Mouse (Mus musculus) layer of hippocampus, postnatal 36 days (tissue): Measurements from ENCODE around the gene Zfp324. TPM values are rescaled to one million over a fixed set of nuclear protein-coding genes. Genes with fewer than 3 reads are reported as not detected.
"Not testable (repeated sequence)": the region's sequence is repeated elsewhere in the genome, so short reads cannot be mapped to it uniquely, and the experiment has no call there.

Experiments
- DNase-seq, 2 experiments: peaks; one replicate each; pipeline ENCODE4 v3.0.0; 2022
- total RNA-seq, 2 experiments: library from RNA; stranded (reverse); gene quantifications; 2 replicates each; pipeline ENCODE4 v1.2.3; 2021

The Zfp324 gene
- total RNA-seq = 10 to 100 TPM; 11.6 to 13.1 TPM

DNA sequence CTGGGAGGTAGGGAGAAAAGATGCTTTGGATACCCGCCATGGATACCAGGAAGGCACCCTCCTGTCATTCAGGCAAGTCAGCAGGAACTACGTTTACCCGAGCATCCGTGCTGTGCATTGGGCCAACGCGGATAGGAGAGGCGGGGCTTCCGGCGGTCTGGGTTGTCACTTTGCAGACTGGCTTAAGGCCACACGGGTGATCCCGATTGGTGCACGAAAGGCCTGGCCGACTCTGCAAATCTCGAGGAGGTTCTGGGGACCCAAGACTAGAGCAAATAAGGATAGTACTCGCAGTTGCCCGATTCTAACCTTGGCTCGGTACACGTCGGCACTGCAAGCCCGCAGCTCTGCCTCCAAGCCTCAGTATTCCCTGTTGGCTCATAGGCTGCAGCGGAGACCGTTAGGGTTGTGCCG is at the start of gene Zfp324:
Gene Zfp324, plus strand, starts transcription at position 161 of the 414 bp plus-strand sequence.
- DNase-seq = peak; percentile 89 to 90

DNA sequence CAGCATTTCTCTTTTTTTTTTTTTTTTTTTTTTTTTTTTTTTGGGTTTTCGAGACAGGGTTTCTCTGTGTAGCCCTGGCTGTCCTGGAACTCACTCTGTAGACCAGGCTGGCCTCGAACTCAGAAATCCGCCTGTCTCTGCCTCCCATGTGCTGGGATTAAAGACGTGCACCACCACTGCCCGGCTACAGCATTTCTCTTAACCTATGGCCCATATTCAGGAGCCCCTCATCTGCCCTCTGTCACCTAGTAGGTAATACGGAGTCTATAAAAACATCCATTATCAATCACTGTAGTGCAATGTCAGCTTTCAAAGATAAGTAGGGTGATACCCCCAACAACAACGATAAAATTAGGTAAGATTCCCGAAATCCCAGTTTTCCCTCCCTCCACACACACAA is 45.1 kb upstream of the Zfp324 start:
- not testable (repeated sequence) for DNase-seq

DNA sequence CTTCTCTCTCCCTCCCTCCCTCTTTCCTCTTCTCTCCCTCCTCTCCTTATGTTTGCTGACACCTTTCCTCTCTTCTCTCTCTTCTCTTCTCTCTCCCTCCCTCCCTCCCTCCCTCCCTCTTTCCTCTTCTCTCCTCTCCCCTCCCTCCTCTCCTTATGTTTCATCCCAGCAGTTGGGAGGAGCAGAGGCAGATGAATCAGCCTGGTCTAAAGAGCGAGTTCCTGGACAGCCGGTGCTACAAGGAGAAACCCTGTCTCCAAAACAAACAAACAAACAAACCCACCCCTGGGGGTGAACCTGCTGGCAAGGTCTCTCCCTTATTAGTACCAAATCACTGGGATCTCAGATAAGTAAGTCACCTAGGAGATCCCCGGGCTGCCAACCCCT is 44.3 kb upstream of the Zfp324 start:
- no peak for DNase-seq

DNA sequence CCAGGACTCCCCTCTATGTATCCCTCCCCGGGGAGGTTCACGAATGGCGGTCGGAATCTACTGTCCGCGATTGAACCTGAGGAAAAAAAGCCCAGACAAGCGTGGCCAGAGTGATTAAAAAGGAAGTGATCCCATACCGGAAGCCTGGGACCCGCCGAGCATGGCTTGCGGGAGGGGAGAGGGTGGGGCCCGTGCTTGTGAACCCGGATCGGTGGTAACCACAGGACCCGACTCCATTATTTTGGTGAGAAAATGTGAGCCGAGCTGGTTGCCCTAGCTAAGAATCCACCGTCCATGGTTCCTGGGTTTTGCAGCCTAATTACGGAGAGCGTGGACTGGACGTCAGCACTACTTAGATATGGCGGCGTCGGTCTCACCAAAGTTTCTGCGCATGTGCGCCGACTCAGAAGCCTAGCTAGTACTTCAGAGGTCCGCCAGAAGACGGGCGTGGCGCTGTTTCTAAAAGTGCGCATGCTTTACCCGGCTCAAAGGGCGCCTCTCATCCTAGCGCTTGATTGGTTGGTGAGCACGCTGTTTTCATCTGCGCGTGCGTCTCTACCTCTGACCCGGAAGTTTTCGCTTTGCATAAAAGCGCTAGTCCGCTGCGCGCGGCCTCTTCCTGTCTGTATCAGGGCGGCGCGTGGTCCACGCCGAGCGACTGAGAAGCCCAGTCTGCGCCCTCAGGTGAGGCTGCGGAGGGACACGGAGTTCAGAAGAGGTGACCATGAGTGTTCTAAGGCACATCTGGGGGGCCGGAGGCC is 43.8 kb upstream of the Zfp324 start, which contains the start of gene Rps5:
Gene Rps5, plus strand, starts transcription at position 586 of the 761 bp plus-strand sequence.
- DNase-seq = peak; percentile 97 to 98

DNA sequence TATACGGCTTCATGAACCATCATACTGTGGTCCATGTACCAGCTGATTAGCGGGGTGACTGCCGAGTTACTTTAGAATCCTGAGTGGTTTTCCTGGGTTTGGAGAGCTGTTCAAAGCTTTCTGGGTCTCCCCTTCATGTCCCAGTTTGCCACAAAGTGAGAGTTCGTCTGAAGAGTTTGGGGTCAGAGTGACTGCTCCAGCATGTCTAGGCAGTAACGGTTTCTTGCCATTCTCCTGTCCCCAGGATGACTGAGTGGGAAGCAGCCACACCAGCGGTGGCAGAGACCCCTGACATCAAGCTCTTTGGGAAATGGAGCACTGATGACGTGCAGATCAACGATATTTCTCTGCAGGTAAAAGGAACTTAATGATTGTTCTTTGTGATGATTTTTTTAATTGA is 42.9 kb upstream of the Zfp324 start:
- DNase-seq = no peak

DNA sequence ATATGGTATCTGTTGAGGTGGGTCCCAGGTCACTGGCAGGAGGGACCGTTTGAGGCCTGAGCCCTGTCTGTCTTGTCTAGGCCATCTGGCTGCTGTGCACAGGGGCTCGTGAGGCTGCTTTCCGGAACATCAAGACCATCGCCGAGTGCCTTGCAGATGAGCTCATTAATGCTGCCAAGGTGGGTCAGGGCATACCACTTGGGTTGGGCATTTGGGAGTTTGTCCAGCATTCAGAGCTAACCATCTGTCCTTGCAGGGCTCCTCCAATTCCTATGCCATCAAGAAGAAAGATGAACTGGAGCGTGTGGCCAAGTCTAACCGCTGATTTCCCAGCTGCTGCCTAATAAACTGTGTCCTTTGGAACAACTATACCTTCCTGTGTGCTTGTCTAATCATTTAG is 39.3 kb upstream of the Zfp324 start:
- DNase-seq = no peak

DNA sequence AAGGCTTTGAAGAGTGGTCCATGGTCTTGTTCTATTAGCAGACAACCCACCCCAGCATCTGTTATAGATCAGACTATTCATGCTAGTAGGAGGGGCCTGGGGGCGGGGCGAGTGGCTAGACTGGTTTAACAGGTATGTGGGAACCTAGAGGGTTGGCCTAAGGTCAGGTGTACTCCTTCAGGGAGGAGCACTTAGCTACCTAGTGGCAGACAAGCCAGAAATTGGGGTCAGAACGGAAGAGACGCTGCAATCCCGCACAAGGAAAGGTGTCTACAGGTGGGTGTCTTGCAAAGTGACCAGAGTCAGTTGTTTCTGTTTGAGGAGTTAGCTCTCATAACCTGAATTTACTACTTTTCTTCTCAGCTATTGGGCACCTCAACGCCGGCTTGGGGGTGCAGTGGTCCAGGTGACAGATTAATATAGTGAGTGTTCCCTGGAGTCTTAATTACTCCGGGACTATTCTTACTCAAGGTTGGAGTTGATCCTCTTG is 38.4 kb upstream of the Zfp324 start, which contains the start of gene Rnf225:
Gene Rnf225, plus strand, starts transcription at position 226 of the 490 bp plus-strand sequence.
- no peak for DNase-seq

DNA sequence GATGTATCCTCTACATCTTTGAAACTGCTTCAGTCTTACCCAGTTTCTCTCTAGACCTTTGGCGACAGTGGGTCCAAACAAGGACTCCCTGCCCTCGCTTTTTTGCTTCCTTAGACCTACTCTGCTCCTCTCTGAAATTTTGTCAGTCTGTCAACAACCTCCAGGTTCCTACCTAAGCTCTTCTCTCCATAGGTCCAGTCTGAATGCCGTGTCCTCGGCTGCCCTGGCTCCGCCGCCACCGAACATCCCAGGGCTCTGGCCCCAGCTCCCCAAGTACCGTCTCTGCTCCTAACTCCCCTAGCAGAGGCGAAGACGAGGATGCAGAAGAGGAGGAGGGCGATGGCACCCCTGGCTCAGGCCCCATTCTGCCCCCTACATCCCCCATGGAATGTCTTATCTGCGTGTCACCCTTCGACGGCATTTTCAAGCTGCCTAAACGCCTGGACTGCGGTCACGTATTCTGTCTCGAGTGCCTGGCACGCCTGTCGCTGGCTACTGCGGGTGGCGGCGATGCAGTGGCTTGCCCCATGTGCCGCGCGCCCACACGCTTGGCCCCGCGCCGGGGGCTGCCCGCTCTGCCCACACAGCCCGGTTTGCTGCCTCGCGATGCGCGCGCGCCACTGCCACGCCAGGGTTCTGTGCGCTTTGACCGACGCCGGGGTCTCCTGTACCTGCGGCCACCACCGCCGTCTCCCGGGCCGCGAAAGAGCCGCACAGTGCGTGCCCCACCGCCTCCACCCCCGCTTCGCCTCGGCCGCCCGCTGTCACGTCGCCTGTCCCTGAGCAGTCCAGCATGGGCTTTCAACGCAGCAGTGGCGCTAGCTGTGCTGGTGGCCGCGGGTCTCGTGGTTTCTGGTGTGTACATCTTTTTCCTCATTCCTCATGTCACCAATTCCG is 37.7 kb upstream of the Zfp324 start:
- DNase-seq = peak in 1 of 2 experiments; percentile 33

DNA sequence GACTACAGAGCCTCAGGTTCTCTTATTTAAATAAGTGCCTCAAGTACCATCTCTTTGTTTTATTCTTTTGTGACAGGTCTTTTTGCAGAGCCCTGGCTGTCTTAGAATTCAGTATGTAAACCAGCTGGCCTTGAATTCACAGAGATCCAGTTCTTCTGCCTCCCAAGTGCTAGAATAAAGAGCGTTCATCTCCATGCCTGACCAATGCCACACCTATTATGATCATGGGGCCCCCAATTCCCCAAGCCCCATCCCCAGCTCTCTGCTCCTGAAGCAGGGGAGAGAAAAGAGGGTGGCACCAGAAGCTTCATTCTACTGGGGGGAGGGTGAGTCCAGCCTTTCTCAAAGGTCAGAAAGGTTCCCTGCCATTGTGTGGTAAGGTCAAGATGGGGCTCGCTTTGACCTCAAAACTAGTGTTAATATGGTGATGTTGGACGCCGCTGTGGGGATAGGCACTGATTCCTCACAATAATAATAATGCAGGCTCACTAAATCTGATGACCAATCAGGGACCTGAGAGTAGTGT is 32.0 kb upstream of the Zfp324 start:
- no peak for DNase-seq

DNA sequence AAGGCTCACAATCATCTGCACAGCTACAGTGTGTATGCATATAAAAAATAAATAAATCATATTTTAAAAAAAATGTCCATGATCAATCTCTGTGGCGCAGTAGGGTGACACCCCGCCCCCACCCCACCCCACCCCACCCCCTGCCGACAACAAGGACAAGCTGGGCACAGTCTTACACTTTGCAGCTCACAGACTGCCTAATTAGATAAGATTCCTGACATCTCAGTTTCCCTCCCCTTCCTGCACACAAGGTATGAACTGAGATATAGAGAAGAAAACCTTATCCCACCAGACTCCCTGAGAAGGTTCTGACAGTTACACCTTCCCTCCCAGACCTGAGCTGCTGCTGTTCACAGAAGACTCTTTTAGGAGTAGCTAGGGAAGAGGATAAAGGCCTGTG is 30.8 kb upstream of the Zfp324 start:
- no peak for DNase-seq

DNA sequence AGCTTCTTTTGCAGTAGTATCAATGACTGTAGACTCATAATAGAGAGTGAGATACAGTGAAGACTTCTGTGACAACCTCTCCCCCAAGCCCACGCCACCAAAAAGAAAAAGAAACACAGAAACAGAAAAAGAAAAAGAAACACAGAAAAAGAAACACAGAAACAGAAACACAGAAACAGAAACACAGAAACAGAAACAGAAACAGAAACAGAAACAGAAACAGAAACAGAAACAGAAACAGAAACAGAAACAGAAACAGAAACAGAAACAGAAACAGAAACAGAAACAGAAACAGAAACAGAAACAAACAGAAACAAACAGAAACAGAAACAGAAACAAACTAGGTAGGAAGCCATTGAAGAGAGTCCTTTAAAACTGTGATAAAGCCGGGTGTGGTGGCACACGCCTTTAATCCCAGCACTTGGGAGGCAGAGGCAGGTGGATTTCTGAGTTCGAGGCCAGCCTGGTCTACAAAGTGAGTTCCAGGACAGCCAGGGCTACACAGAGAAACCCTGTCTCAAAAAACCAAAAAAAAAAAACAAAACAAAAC is 28.3 kb upstream of the Zfp324 start:
- DNase-seq = not testable (repeated sequence)

DNA sequence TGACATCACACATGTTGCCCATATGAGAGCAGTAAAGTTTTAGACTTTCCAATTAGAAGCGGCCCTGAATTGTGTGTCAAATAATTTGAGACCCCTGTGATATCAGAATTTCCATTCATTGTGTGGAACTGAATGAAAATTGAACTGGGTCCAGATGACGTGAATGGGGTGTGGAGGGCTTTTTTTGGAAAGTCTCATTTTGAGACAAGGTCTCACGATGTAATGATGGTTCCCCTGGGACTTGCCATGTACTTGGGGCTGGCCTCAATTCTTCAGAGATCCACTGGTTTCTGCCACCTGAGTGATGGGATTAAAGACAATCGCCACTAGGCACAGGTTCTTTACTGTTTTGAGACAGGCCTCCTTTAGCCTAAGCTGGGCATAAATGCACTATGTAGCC is 25.0 kb upstream of the Zfp324 start:
- no peak for DNase-seq

DNA sequence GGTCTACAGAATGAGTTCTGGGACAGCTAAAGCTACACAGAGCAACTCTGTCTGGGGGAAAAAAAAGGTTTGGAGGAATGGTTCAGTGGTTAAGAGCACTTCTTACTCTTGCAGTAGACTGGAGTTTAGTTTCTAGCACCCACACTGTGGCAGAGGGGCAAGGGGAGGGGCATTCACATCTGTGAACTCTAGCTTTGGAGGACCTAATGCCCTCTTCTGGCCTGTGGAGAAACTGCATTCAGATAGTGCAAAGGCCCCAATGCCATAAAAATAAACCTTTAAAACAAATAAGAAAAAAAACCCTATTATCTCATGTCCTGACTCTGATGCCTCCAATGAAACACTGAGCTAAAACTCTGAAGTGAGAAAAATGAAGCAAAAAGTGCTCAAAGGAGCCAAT is 22.1 kb upstream of the Zfp324 start:
- no peak for DNase-seq

DNA sequence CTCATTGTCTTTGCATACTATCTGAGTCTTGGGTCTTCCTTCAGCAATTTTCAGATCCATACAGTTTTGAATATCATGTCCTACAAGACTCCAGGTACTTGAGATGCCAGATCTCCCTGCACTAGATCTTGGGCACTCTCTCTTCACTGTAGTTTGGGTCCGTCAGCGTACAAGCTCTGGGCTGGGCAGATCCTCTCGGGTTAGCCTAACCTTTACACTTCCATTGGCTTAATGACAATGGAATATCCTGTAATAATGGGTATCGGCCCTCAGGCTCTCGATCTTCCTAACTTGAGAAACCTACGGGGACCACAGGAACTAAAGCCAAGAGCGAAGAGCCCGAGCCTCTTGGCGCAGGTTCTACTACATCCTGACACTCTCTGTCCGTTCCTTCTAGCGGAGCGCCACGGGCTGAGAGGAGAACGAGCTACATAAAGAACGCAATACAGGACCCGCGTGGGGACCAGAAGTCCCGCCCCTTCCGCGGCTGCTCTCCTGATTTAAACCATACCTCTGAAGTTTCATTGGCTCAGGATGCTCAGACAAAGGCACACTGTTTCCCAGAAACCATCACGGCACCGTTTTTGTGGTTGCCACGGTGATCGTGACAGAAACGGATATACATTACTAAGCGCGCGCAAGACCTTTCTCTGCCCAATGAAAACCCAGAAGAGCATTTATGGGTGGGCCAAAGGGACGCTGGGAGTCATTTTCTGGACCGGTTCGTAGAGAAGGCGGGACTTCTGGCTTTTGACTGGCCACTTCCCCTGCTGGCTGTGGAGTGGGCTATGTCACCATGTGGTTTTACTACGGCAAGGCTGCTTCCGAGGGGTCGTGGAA is 16.4 kb upstream of the Zfp324 start:
- DNase-seq = peak; percentile 93 to 94

DNA sequence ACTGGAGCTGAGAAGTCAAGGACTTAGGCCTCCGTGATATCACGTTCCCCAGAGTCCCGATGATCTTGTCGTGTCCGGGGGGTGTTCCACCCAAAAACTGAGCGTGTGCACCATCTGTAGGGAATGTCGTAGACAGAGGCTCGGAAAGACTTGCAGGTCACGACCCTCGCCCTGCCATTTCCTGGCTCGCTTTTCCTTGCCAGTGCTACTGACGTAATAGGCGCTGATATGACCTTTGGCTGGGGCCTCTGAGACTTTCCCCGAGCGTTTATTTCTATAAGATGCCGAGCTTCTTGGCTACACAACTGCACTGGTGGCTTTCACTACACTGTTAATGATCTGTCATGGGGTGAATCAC is 15.8 kb upstream of the Zfp324 start:
- DNase-seq = no peak

DNA sequence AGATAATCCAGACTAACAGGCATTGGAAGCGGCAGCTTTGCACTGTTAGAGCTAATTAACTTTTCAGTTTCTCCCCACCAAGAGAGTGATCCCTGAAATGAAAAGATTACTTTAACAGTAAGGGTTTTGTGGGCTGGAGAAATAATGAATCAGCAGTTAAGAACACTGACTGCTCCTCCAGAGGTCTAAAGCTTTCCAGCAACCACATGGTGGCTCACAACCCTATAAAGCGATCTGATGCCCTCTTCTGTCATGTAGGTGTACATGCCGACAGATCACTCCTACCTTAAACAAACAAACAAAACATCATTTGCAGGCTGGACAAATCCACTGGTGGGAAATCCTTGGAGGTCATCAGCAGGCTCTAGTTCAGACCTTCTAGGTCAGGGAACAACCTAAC is 10.7 kb upstream of the Zfp324 start:
- DNase-seq = no peak

DNA sequence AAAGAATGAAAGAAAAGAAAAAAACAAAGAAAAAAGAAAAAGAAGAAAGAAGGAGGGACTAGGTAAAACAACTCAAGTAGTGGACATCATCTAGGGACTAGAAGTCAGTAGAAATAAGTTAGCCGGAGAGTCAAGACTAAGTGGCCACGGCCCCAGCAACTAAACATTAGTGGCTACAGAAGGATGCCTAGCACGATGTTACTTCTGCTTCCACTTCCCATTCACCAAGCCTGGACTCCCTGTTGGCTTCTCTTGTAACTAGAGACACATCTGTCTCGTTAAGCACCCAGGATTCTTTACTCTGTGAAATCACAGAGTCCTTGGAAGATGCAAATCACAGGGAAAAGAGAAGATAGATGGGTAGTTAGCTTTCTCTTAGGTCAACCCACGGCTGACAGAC is 8.1 kb upstream of the Zfp324 start:
- no peak for DNase-seq

DNA sequence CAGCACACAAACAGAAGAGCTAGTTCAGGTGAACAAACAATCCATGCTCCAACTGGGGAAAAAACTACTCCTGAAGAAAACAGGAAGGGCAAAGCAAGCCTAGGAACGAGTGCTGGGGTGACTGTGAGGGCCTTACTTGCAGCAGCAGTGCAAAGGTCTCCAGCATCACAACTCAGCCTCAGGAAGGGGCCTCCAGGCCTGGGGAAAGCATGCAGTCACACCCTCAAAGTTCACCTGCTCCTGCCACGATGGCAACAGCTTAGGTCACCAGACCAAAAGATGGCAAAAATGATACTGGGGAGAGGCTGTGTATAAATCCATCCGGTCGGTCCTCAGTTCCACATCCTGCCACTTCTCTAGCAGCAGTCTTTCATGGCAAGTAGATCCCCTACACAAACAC is 6.7 kb upstream of the Zfp324 start:
- no peak for DNase-seq

DNA sequence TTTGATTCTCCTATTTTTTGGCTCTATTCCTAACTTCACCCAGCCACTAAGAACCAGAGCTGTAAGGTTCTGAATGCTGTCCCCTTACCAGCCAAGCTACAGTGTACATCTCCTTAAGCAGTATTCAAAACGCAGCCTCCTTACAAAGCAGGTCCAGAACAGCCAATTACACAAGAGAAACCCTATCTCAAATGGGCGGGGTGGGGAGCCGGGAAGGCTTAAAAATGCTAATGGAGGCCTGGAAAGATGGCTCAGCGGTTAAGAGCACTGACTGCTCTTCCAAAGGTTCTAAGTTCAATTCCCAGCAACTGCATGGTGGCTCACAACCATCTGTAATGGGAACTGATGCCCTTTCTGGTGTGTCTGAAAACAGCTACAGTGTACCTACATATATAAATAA is 5.9 kb upstream of the Zfp324 start:
- no peak for DNase-seq

DNA sequence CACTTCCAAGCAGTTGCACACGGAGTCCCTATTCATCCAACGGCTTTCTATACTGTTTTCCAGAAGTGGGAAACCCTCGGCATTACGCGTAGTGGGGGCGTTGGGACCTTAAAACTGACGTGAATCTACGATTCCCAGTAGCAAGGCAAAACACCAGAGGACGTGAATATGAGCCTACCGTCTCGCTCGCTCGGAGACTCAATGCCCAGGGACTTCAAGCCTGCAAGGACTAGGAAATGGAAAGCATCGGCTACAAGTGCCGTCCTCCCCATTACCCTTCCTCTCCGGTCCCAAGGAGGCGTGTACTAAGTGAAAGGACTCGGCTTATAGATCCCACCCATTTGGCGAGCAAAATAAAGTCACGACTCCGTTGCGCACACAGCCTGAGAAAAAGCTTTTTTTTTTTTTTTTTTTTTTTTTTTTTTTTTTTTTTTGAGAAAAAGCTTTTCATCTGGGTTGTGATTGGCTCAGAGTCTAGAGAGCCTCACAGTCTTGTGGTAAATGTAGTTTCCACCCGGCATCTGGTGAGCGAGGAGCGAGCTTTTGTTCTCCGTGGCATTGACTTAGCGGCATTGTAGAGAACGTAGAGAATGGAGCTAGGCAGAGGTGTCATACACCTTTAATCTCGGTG is 4.0 kb upstream of the Zfp324 start:
- peak; percentile 50 to 54 for DNase-seq

DNA sequence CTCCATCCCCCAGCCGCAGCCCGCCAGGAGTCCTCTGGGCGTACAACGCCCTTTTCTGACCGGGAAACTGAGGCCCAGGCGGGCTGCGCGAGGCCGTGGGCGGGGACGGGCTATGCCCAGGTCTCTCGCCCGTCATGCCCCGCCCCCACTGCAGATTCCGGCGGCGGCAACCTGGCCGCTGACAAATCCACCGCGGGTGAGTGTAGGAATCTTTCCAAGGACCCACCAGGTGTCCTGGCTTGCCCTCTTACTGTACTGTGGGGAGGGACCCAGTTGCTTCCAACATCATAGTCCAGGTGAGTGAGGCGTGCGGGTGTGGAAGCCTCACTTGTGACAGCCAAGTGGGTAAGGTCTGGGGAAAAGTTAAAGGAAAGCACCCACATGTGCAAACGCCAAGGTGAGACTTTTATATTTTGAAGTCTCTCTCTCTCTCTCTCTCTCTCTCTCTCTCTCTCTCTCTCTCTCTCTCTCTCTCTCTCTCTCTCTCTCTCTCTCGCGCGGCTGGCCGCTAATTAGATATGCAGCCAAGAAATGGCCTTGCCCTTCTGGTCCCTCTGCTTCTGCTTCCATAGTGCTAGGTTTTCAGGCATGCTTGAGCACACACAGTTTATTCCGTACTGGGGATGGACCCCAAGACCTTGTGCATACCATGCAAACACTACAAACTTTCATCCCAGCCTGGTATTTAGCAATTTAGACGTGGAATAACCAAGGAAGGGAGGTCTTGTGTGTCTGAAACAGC is 637 bp downstream of the Zfp324 start:
- peak; percentile 55 to 60 for DNase-seq
